Mouse (Mus musculus) CH12F3 (cell line): Measurements from ENCODE around the gene Slc4a4.

Experiments used
- in situ Hi-C: fragments of 300-500 bp; cut with MboI; formaldehyde crosslinking; loops from 2 replicates; pipeline ENCODE4 v1.14.3; 2020; ENCODE audit warnings: low sequenced_read_pairs

The Slc4a4 gene

GRCm38 (mm10) chr5:88886668-88887555, at the start of gene Slc4a4:
Gene Slc4a4, plus strand, starts transcription at chr5:88886818.
- in situ Hi-C loops = no loop called here

- in situ Hi-C loops = no loop called here
These were observed 46.4 kb upstream of the Slc4a4 start for GRCm38 (mm10) chr5:88840080-88840798.

- in situ Hi-C loops = no loop called here
These were observed 29.3 kb upstream of the Slc4a4 start for GRCm38 (mm10) chr5:88857311-88857710.

GRCm38 (mm10) chr5:88857801-88858200, 28.8 kb upstream of the Slc4a4 start:
- in situ Hi-C loops = no loop called here

- in situ Hi-C loops = no loop called here
These were observed 28.4 kb upstream of the Slc4a4 start for GRCm38 (mm10) chr5:88858226-88858625.

- in situ Hi-C loops = no loop called here
These were observed 24.5 kb upstream of the Slc4a4 start for GRCm38 (mm10) chr5:88862163-88862562.

- in situ Hi-C loops = no loop called here
These were observed 23.8 kb upstream of the Slc4a4 start for GRCm38 (mm10) chr5:88862794-88863193.

- in situ Hi-C loops = no loop called here
These were observed 2.5 kb upstream of the Slc4a4 start for GRCm38 (mm10) chr5:88884101-88884500.

GRCm38 (mm10) chr5:88885503-88885902, 1.1 kb upstream of the Slc4a4 start:
- in situ Hi-C loops = no loop called here

- in situ Hi-C loops = no loop called here
These were observed 674 bp upstream of the Slc4a4 start for GRCm38 (mm10) chr5:88885944-88886343.

GRCm38 (mm10) chr5:88886349-88886667, 310 bp upstream of the Slc4a4 start:
- in situ Hi-C loops = no loop called here

- in situ Hi-C loops = no loop called here
These were observed 1.2 kb downstream of the Slc4a4 start for GRCm38 (mm10) chr5:88887556-88888412.

- in situ Hi-C loops = no loop called here
These were observed 1.7 kb downstream of the Slc4a4 start for GRCm38 (mm10) chr5:88888413-88888700.

GRCm38 (mm10) chr5:88889326-88889725, 2.7 kb downstream of the Slc4a4 start:
- in situ Hi-C loops = no loop called here

GRCm38 (mm10) chr5:88890146-88890545, 3.5 kb downstream of the Slc4a4 start:
- in situ Hi-C loops = no loop called here

- in situ Hi-C loops = no loop called here
These were observed 10.0 kb downstream of the Slc4a4 start for GRCm38 (mm10) chr5:88896574-88896973.

GRCm38 (mm10) chr5:88903111-88903510, 16.5 kb downstream of the Slc4a4 start:
- in situ Hi-C loops = no loop called here

- in situ Hi-C loops = no loop called here
These were observed 16.9 kb downstream of the Slc4a4 start for GRCm38 (mm10) chr5:88903526-88903925.

- in situ Hi-C loops = no loop called here
These were observed 18.2 kb downstream of the Slc4a4 start for GRCm38 (mm10) chr5:88904841-88905240.

GRCm38 (mm10) chr5:88907615-88908014, 21.0 kb downstream of the Slc4a4 start:
- in situ Hi-C loops = no loop called here

GRCm38 (mm10) chr5:88912629-88913028, 26.0 kb downstream of the Slc4a4 start:
- in situ Hi-C loops = no loop called here
